Mouse (Mus musculus) olfactory bulb, adult 2 months (tissue): ENCODE measurements around the gene Gm28042.

Experiments
- CTCF ChIP-seq: fragments of 200-500 bp; IDR thresholded peaks from 2 replicates; pipeline ENCODE4 v1.5.1; 2012; ENCODE audit warnings: low read depth, mild to moderate bottlenecking, low read length, moderate library complexity; ENCODE audit not compliant: insufficient read depth
- POLR2A ChIP-seq: fragments of 200-500 bp; IDR thresholded peaks from 2 replicates; pipeline ENCODE4 v1.6.1; 2012; ENCODE audit warnings: mild to moderate bottlenecking, low read depth, low read length, moderate library complexity; ENCODE audit not compliant: insufficient read depth

DNA sequence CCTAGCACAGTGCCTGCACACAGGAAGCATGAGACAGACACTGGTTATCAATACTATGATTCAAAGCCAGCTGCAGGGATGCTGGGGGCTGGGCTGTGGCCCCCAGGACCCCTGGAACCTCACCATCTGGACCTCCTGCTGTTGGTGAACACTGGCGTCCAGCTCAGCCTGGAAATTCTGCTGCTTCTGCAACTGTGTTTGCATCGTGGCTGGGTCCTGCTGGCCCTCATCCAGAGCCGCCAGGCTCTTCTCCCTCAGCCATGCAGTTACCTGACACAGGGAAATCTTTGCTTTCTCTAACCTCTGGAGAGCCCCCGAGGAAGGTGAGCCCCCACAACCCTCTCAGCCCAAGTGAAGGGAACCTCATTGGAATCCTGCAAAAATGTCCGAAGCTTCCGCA lies 24.1 kb downstream of the Gm28042 start:
- TF ChIP-seq POLR2A, result no peak
- no peak for TF ChIP-seq CTCF
